Mouse (Mus musculus): ENCODE measurements around the gene Gfod1.

Gfod1 gene

GRCm38 (mm10) chr13:43197187-43197586, 106.8 kb downstream of the Gfod1 start:
- no peak for DNase-seq

DNA sequence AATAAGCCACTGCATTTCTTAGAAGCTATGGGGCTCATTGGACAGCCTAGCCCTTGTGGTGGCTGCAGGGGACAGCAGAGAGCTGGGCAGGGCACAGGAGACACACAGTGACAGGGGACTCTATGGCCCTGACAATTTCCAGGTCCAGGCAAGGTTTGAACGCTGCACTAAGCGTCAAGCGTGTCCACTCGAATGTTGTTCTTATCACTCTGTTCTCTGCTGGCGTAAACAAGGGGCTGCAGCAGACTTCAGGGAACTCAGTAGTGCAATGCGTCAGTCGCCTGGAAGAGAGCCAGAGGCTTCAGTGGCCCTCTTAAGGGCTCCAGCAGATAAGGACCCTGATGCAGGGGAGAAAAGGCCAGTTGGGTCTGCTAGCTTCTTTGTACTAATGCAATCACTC, 108.0 kb downstream of the Gfod1 start:
- DNase-seq, result peak in 1 of 2 experiments; percentile 35

DNA sequence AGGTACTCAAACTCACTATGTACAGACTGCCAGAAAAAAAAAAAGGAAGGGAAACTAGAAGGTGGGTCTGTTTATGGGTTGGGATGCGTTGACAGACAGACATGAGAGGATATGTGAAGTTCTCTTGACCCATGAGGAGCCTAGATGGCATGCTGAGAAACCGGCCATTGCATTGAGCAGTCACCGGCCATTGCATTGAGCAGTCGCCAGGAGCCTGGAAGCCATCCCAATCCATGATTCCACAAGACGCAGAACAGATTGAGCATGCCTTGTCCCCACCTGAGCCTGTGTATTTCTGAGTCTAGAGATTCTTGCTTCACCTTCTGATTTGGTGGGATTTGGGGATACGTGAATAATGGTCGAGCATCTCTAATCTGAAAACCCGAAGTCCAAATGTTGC, 110.0 kb downstream of the Gfod1 start:
- DNase-seq, result peak; percentile 69 to 70

DNA sequence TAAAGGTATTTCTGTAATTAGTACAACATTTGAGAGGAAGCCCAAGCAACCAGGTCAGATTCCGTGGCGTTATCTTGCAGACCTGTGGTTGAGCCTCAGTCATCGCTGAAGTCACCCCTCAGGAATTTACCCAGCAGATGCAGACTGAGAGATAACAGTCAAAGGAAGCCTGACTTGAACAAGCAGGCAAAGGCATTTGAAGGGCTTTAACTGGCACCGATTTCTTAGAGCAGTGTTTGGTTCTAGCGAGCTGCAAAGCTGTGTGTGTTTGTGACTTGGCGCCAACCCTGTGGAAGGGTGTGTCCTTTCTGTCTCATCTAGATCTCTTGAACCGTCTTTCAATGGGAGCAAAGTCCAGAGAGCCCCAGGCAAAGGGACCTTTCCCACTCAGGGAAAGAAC, 110.7 kb downstream of the Gfod1 start:
- DNase-seq, result no peak

- no peak for DNase-seq
Observed at GRCm38 (mm10) chr13:43191741-43192192, 112.2 kb downstream of the Gfod1 start.

DNA sequence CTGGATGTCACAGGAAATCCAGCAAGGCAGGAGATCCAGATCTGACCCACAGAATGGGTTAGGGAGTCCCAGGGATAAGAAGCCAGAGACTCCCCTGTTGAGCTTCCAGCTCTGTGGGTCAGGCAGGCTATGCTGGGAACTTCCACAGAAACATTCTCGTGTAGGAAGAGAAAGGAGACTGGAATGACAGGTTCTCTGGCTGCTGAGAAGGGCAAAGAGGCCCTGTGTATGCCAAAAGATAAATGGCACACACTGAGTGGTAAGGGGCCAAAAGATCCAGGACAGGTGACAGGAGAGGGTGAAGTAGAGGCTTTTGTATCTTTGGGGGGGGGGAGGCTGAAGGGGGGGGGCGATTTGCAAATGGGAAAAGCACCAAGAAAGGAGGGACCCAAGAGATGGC, 112.7 kb downstream of the Gfod1 start:
- no peak for DNase-seq

DNA sequence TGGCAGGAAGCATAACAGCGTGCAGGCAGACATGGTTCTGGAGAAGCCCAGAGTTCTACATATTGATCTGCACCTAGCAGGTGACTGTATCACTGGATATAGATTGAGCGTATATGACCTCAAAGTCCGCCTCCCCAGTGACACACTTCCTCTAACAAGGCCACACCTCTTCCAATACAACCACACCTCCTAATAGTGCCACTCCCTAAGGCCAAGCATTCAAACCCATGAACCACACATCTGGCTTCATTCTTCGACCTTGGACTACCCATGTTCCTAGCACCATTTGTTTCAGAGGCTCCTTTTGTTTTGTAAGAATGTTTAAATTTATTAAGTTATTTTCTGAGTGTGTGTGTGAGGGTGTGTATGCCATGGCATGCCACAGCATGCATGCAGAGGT, 116.2 kb downstream of the Gfod1 start:
- DNase-seq, result no peak

DNA sequence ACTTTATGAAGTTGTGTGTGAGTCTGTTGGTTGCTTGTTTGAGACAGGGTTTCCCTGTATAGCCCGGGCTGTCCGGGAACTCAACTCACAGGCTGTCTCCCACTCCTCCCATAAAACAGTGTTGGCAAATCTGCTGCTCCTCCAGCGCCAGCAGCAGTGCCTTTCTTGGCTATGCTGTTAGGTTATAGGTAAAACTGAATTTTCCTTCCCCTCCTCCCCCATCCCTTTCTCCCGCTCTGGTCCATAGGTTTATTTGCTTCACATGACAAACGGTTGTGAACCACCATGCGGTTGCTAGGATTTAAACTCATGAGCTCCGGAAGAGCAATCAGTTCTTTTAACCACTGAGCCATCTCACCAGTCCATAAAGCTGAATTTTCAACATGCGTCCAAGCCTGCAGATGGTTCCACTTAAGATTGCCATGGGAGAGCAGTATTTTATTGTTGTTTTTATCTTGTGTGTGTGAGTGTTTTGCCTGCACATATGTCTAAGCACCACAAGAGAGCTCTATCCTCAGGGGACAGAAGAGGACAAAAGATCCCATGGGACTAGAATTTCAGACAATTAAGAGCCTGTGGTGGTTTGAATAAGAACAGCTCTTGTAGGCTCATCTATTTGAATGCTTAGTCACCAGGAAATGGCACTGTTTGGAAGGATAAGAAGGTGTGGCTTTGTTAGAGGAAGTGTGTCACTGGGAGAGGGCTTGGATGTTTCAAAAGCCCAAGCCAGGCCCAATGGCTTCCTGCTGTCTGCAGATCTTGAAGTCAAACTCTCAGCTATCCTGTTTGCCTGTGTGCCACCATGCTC, 120.5 kb downstream of the Gfod1 start:
- DNase-seq, result peak in 1 of 2 experiments; percentile 38

GRCm38 (mm10) chr13:43182465-43183201, 121.3 kb downstream of the Gfod1 start:
- peak; percentile 92 to 94 for DNase-seq

- no peak for DNase-seq
Observed at GRCm38 (mm10) chr13:43181104-43181503, 122.9 kb downstream of the Gfod1 start.

DNA sequence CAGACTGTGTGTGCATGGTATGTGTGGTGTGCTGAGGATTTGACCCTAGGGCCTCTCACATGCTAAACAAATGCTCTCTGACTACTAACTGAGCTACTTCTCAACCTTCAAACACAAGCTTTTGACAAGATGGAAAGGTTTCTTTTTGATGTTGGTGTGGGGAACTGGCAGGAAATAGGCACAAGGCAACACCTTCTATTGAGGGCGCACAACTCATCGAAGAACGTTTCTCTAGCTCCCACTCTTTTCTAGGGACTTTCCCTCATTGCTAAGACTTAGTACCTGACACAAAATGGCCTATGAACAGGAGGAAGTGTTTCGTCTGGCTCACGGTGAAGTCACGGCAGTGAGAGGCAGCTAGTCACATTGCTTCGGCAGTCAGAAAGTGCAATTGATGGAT, 126.7 kb downstream of the Gfod1 start:
- no peak for DNase-seq

DNA sequence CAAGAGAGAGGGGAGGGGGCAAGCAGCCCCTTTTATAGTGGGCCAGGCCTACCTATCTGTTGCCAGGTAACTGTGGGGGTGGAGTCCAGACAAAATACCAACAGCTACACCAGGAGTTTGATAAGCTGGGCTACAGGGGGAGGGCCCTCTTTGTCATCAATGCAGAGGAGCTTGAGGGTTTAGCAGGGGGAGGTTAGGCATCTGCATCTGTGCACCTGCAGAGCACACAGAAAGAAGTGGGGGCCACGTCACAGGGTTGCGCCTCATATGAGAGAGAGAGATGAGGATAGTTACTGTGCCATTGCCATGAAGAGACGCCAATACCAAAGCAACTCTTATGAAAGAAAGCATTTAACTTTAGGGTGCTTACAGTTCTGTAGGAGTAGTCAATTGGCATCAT, 127.3 kb downstream of the Gfod1 start:
- no peak for DNase-seq

DNA sequence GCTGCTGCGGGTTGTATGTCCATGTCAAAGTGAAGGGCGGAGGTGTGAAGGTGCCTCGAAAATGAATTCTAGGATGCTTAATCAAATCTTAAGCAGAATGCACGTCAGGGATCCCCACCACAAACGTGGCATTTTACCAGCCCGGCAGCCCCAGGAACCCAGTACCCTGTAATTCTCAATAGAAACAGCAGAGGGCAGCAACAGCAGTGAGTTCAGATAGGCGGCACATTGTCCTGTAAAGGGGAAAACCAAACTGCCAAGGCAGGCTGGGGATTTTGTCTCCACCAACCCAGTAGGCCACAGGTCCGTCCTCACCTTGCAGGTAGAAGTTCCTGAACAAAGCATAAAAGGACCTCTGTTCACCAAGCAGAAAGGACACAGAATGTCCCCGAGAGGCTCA, 130.7 kb downstream of the Gfod1 start:
- DNase-seq, result peak; percentile 90 to 91

- peak; percentile 32 to 64 for DNase-seq
Observed at GRCm38 (mm10) chr13:43172036-43172713, 131.8 kb downstream of the Gfod1 start.

- DNase-seq, result peak; percentile 99 to 100
Observed at GRCm38 (mm10) chr13:43171020-43171710, 132.8 kb downstream of the Gfod1 start, which contains the start of gene Tbc1d7. Tbc1d7 (minus strand) TSS chr13:43171501.

- DNase-seq, result peak; percentile 61
Observed at GRCm38 (mm10) chr13:43167721-43168120, 136.3 kb downstream of the Gfod1 start.

DNA sequence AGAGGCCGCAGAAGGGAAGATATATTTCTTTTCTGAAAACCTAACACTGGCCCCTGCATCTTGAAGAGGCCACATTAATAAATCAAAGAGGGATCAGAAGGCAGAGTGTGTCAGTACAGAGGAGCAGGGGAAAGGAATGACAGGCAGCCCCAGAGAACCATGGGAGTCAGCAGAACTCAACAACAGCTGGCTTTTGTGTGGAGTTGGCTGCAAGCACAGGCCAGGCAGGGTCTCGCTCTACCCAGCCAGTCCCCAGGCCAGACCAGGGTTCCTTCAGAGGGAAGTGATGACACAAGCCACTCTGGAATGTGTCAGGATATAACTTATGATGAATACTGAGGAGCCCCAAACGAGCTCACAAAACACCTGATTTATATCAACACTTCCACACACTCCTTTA, 144.5 kb downstream of the Gfod1 start:
- DNase-seq, result no peak

GRCm38 (mm10) chr13:43158281-43158680, 145.7 kb downstream of the Gfod1 start:
- DNase-seq, result no peak

DNA sequence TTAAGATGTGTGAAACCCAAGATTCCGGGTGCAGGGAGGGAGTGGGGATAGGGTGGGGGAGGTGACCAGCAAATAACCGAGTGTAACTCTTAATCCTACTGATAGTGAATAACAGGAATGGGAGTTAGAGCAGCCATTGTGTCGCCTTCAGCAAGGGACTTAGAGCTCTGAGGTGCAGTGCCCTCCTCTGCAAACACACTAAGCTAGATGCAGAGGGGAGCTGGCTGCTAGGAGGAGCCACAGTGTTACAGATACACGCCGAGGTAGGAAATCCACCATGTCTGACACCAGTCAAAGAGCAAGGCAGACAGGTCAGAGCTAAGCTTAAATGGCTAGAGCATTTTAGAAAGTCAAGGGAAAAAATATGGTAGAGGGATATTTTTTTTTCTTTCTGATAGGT, 146.6 kb downstream of the Gfod1 start:
- no peak for DNase-seq

- no peak for DNase-seq
Observed at GRCm38 (mm10) chr13:43152005-43152520, 151.9 kb downstream of the Gfod1 start.

- DNase-seq, result no peak
Observed at GRCm38 (mm10) chr13:43149661-43150060, 154.3 kb downstream of the Gfod1 start.

GRCm38 (mm10) chr13:43148692-43149091, 155.3 kb downstream of the Gfod1 start:
- no peak for DNase-seq

Data from cerebellum, postnatal 14 days (tissue).